Mouse (Mus musculus): ENCODE results near the gene Gm26727. TPM values are rescaled to one million over a fixed set of nuclear protein-coding genes. Genes with fewer than 3 reads are reported as not detected.
"Not testable (repeated sequence)": the region's sequence is repeated elsewhere in the genome, so short reads cannot be mapped to it uniquely, and the experiment has no call there.

Gene Gm26727
- polyA plus RNA-seq, 1 experiment from 2014 or later, result not detected

DNA sequence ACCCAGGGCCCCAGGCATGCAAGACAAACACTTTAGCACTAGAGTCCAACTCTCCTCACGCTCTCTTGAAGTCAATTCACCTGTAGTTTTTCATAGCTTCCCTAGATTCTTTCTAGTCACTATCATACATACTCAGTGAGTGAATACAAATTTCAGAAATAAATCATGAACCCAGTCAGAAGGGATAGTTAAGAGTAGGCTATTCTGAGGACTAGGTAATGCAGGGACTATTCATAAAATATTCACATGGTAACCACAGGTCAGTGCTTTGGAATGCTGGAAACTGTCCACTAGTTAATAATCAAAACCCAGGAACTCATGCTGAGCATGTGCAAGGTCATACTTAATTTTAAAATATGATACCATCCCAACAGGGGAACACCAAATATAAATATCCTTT lies 10.2 kb downstream of the Gm26727 start:
- H3K9ac ChIP-seq (ENCODE audit: low read length), result no peak overlapping the region
- no peak overlapping the region for H3K4me3 ChIP-seq (replicated peaks; ENCODE audit: low read length)
- no peaks in the 10 kb centered on the region for H3K36me3 ChIP-seq (ENCODE audit: control insufficient read depth, insufficient read depth, low read length)
- no peaks in the 10 kb centered on the region for H3K9me3 ChIP-seq (replicated peaks; ENCODE audit: control insufficient read depth, low read length)
- no peak overlapping the region for H3K27ac ChIP-seq (ENCODE audit: low read length)
- H3K4me1 ChIP-seq (ENCODE audit: control insufficient read depth, insufficient read depth, low read length), result no peaks in the 10 kb centered on the region
- ATAC-seq (ENCODE audit: insufficient read depth, low FRiP score), result no peak
- H3K4me2 ChIP-seq (ENCODE audit: low read depth, low read length), result no peak overlapping the region
- WGBS, result 73% methylated on average over 1 of the region's 1 CpGs
- H3K27me3 ChIP-seq (ENCODE audit: control insufficient read depth, insufficient read depth, low read length), result no peaks in the 10 kb centered on the region

DNA sequence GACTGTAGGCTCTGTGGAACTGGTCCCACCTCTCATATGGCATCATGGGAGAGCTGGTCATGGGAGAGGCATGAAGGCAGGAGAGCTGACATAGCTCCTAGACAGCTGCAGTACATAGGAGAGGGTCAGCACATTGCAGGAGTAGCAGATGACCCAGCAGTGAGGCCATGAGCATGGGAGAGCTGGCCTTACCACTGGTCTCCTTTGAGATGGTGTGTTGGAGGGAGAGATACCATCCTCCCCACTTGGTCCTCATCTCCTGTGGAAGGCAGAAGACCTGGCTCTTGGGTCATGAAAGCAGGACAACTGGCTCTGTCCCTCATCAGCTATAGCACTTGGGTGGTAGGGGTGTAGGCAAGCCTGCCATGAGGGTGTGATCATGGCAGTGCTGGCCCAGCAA lies 12.1 kb downstream of the Gm26727 start:
- no peak overlapping the region for H3K9ac ChIP-seq (ENCODE audit: low read length)
- H3K4me1 ChIP-seq (ENCODE audit: control insufficient read depth, insufficient read depth, low read length), result no peaks in the 10 kb centered on the region
- H3K4me2 ChIP-seq (ENCODE audit: low read depth, low read length), result no peak overlapping the region
- no peaks in the 10 kb centered on the region for H3K9me3 ChIP-seq (replicated peaks; ENCODE audit: control insufficient read depth, low read length)
- no peaks in the 10 kb centered on the region for H3K36me3 ChIP-seq (ENCODE audit: control insufficient read depth, insufficient read depth, low read length)
- no peak overlapping the region for H3K27ac ChIP-seq (ENCODE audit: low read length)
- no peak overlapping the region for H3K4me3 ChIP-seq (replicated peaks; ENCODE audit: low read length)
- no peak for ATAC-seq (ENCODE audit: insufficient read depth, low FRiP score)
- H3K27me3 ChIP-seq (ENCODE audit: control insufficient read depth, insufficient read depth, low read length), result no peaks in the 10 kb centered on the region

DNA sequence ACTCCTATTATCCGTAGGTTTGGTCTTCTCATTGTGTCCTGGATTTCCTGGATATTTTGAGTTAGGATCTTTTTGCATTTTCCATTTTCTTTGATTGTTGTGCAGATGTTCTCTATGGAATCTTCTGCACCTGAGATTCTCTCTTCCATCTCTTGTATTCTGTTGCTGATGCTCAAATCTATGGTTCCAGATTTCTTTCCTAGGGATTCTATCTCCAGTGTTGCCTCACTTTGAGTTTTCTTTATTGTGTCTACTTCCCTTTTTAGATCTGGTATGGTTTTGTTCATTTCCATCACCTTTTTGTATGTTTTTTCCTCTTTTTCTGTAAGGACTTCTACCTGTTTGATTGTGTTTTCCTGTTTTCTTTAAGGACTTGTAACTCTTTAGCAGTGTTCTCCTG lies 19.6 kb downstream of the Gm26727 start, which contains the start of gene Gm21830:
Gene Gm21830, plus strand, starts transcription at position 301 of the 400 bp plus-strand sequence.
- H3K27me3 ChIP-seq (ENCODE audit: control insufficient read depth, insufficient read depth, low read length); H3K9ac ChIP-seq (ENCODE audit: low read length); H3K4me1 ChIP-seq (ENCODE audit: control insufficient read depth, insufficient read depth, low read length); H3K4me2 ChIP-seq (ENCODE audit: low read depth, low read length); H3K9me3 ChIP-seq (replicated peaks; ENCODE audit: control insufficient read depth, low read length); ATAC-seq (ENCODE audit: insufficient read depth, low FRiP score); H3K4me3 ChIP-seq (replicated peaks; ENCODE audit: low read length); H3K36me3 ChIP-seq (ENCODE audit: control insufficient read depth, insufficient read depth, low read length); H3K27ac ChIP-seq (ENCODE audit: low read length): not testable (repeated sequence)
- no CpG with 5 or more reads among the region's 1 CpGs for WGBS

Other genes with a start within 250 kb of the Gm26727 start
- not detected in 2 replicates for gene Gm21830, start 19.5 kb downstream of the Gm26727 start, polyA plus RNA-seq (2015; fragmentation: Nextera tagmentation; extraction: Ambion mirVana)
- gene Xirp2, start 12.8 kb upstream of the Gm26727 start, polyA plus RNA-seq (2015; fragmentation: Nextera tagmentation; extraction: Ambion mirVana), result 0.02 and 0.10 TPM in 2 replicates
- 3.9 and 4.3 TPM in 2 replicates for gene B3galt1, start 132.7 kb upstream of the Gm26727 start, polyA plus RNA-seq (2015; fragmentation: Nextera tagmentation; extraction: Ambion mirVana)

All from stomach, embryonic 16.5 days (tissue).